Mouse (Mus musculus) T-cell, adult 2 months (primary cell): ENCODE data around the gene Iyd.
"Not testable (repeated sequence)": the region's sequence is repeated elsewhere in the genome, so short reads cannot be mapped to it uniquely, and the experiment has no call there.

ENCODE experiments used
- DNase-seq: peaks from one replicate; pipeline ENCODE4 v3.0.0; 2022; ENCODE audit warnings: low spot score

The Iyd gene

DNA sequence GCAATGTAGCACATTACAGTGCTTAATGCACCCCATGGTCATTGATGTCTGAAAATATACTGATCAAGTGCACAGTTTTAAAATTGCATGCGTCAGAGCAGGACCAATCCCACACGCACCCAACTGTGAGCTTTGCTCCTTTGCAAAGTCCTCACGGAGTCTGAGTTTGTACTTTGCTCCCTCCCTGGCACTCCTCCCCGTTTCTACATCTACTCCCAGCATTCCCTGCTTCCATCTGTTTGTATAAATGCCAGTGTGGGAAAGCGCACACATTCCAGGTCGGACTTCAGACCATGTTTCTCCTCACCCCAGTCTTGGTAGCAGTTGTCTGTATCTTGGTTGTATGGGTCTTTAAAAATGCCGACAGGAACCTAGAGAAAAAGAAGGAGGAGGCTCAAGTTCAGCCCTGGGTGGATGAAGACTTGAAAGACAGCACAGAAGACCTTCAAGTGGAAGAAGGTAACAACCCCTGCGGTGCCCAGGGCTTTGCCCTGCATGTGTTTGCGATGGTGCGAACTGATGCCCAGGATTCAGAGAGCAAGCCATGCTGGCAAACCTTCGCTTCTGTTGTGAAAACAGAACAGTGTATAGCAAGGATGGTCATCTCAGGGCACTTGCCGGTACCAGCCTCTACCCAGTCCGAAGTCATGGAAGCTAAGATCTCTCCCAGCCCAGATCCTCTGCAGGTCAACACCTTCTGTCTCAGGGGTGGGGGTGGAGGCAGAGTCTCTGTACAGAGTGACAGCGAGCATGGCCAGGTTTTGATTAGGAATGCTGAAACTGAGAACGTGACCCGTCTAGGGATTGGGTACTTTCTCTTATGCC is at the start of gene Iyd:
Gene Iyd (plus strand): TSS at position 238 of the 825 bp plus-strand sequence.
- DNase-seq, result no peak

DNA sequence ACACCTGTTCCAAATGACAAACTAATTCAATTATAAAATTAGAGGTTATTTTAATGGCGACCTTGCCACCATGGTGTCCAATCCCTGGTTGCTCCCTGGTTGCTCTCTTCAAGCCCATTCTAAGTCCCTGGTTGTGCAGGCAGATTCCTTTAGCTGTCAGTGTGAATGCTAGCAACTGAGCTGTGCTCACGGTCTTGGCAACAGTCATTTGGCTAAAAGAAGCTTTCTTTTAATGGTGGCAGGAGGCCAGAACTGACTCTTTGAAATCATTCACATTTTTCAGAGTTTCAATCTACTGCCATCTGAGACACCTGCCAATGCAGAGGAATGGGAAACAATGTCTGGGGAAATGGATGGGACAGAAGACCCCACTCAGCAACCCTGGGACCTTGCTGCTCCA is 43.2 kb upstream of the Iyd start:
- no peak for DNase-seq

- DNase-seq, result not testable (repeated sequence)
Observed at GRCm38 (mm10) chr10:3500846-3501245, 39.2 kb upstream of the Iyd start.

- no peak for DNase-seq
Observed at GRCm38 (mm10) chr10:3507484-3508221, 32.4 kb upstream of the Iyd start.

DNA sequence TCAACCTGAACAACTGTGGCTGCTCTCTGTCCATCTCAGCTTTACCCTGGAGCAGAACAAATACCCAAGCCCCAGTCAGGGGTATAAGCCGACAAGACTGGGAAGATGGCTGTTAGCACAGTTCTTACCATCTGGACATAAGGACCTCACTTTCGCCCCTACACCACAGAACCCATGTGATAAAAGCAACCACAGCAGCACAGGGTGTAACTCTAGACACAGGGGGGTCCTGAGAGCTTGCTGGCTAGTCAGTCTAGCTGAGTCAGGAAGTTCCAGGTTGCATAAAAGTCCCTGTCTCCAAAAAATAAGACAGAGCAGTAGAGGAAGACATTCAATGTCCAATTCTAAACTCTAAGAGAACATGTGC is 31.8 kb upstream of the Iyd start:
- DNase-seq, result no peak

DNA sequence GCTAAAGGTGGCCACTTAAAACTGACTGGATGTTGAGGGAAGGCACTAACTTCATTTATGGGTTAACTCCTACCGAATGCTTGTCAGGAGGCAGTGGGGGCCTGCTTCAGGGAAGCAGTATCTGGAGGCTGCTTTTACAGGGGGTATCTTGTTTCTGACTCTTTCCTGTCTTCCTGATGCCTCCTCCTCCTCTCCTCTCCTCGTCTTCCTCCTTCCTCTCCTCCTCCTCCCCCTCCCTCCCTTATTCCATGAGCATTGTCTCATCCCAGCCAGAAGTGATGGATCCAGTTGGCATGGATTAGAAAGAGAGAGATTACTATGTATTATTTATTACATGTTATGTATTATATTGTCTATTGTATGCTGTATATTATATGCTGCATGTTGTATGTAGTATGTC is 31.3 kb upstream of the Iyd start:
- DNase-seq, result no peak

- no peak for DNase-seq
Observed at GRCm38 (mm10) chr10:3509663-3510277, 30.3 kb upstream of the Iyd start.

DNA sequence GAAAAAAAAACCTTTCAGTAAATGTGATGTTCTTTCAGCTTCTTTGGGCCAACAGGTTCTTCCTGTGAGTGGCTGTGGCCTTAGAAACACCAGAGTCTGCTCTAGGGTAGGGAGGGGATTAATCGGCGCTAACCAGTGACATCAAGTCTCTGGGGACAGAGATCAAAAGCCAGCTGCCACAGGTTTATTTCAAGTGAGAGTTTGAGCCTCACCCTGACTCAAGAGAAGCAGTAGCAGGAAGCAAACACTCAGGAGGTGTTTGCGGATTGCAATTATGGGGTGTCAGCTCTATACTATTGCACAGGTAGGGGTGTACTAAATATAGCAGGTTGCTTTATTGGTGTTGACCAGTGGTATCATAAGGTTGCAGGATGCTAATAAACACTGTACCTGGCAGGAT is 29.6 kb upstream of the Iyd start:
- peak; percentile 8 for DNase-seq

DNA sequence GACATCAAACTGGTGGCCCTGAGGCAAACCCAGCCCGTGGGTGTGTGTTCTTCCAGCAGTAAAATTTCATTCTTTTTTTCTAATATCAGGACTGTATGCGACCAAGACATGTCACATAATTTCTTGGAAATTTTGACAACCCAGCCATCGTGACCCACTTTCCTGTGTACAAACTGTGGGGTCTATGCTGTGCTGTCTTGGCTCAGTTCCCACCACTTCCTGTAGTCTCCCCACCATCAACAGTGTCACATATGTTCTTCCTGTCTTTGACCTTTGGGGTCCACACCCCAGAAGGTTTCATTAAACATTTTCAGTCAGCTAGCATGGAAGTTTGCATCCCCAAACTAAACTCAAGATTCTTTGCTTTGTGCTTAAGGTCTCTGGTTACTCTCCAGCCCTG is 28.6 kb upstream of the Iyd start:
- no peak for DNase-seq

DNA sequence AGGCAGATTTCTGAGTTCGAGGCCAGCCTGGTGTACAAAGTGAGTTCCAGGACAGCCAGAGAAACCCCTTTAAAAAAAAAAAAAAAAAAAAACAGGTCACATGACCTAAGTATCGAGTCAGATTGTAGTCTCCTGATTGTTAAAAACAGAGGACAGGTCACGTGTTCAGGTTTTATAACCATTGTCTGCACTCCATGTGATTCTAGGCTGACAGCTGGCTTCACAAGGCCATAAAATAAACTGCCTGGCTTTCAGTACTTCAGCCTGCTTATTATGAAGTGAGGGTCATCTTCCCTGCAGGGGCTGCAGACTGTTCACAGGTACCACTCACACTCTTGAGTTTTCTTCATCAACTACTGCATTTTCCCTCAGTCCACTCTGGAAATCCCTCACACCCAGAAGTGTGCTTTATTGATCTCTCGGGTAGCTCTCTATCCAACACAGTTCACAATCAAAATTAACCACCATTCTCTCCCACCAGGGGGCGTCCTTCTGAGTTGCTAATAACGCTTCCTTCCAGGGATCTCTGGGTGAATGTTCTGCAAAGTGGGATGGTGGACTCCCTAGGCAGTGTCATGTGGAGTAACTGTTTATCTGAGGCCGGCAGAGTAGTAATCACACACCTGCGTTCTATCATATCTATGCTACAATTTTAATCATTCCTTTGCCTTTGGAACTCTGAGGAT is 27.3 kb upstream of the Iyd start:
- DNase-seq, result no peak

GRCm38 (mm10) chr10:3513947-3514346 is 26.1 kb upstream of the Iyd start:
- DNase-seq, result no peak

DNA sequence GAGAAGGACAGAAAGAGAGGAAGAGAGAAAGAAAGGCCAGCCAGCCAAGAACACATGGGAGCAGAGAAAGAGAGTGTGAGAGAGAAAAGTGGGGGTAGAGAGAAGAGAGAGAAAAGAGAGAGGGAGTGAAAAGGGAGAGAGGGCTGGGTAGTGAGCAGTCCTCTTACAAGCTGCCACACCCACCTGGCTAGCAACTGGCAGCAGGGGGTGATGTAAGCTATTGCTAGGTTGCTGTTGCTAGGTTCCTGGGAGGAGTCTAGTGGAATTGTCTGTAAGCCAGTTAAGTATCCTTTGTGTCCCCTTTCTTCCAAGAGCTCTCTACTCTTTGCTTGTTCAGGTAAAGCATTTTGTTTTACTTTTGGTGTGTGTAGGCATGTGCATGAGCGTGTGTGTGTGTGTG is 25.4 kb upstream of the Iyd start:
- DNase-seq, result no peak

DNA sequence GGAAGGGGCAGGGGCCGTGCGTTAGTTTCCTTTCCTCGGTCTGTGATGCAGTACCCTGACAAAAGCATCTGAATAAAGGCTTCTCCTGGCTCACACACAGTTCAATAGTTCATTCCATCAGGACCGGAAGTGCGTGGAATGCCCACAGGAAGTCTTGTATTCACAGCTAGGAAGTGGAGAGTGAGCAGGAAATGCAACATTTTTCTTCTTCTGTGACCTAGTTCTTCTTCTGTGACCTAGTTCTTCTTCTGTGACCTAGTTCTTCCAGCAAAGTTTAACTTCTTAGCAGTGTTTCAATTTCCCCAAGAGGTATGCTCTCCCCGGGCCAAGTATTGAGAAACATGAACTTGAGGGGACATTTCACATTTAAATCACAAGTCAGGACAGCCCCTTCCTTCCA is 23.6 kb upstream of the Iyd start:
- peak; percentile 37 for DNase-seq

- DNase-seq, result no peak
Observed at GRCm38 (mm10) chr10:3523044-3523793, 16.8 kb upstream of the Iyd start.

GRCm38 (mm10) chr10:3524513-3524912 is 15.5 kb upstream of the Iyd start:
- DNase-seq, result no peak

DNA sequence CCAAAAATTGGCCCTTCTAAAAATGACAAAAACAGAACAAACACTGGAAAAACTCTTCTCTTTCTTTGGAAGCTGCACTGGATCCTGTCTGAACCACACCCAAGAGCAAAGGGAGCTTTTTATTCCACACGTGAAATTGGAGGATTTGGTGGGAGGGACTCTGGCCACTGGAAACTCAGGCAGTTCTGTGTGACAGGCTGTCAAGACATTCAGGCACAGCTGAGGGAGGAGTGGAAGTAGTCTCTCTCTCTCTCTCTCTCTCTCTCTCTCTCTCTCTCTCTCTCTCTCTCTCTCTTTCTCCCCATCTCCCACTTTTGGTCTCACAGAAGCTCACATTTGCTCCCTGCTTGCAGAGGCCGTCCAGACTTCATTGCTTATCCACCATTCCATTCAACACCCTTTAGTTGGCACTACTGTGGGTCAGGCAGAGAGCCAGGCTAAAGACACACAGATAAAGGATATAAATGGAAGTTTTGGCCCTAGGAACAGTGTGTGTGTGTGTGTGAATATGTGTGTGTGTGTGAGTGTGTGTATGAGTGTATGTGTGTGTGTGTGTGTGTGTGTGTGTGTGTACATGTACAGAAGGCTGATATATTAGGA is 14.5 kb upstream of the Iyd start:
- DNase-seq, result no peak

GRCm38 (mm10) chr10:3529807-3530206 is 10.2 kb upstream of the Iyd start:
- DNase-seq, result no peak

DNA sequence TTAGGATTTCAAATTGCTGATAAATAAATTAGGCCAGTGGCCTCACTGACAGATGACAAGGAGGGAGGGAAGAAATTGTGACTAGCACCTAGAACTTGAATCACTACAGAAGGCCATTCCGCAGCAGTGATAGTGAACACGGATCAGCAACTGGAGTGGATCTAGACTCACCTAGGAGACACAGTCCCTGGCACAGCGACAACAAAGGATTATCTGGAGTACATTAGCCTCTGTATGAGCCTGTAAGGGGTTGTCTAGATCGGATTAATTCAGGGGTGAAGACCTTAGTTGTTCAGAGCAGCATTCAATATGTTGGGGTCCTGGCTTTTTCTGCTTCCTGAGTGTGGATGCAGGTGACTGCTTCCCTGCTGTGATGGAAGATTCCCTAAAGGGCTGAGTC is 9.4 kb upstream of the Iyd start:
- DNase-seq, result no peak

- peak; percentile 5 for DNase-seq
Observed at GRCm38 (mm10) chr10:3531375-3531774, 8.7 kb upstream of the Iyd start.

DNA sequence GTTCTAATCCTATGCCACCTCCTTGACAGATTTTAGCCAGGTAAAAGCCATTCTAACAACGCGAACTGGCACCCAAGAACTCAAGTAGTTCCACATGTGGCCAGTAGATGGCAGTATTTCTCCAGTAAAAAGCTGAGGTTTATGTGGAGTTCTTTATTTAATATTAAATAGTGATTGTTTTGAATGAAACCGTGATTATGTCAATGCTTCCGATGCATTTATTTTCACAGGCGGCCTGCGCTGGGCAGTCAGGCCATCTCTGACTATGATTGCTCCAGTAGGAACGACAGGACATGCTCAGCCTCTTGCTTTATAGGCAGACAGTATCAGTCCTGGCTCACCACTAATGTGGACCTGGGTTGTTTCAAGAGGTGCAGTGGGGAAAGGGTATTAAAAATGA is 5.6 kb upstream of the Iyd start:
- DNase-seq, result no peak

DNA sequence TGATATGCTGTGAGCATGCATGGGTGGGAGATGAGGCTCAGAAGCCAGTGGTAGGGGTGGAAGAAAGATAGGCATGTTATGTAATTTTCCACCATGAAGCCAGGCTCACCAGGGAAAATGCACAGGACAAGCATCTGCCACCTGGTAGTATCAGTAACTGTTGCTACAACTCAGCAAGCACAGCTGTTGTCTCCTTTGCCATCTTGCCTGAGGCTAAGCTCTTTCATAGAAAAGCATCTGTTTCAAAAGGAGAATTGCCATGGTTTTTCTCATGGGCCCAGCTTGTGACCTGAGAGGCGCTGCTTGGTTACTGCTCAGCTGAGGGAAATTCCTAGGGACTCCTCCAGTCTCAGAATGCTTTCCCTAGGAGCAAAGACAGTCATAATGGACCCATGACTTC is 3.7 kb upstream of the Iyd start:
- no peak for DNase-seq
